In genomic region chr13:76918321-76918720, GRCm38 (mm10) we compare ENCODE assay signal across 13 mouse cellular contexts.
"Had no signal": no experiment of that assay in that cellular context is flagged by ENCODE, and none has a peak within 500 bp of the region (broad histone marks: within the 10 kb centered on the region; RNA-seq: fewer than 3 reads in every experiment).

No protein-coding gene starts in this region.

- H3K27me3 ChIP-seq: limb, embryonic 13.5 days; midbrain, embryonic 13.5 days; neural tube, embryonic 13.5 days had no signal

- H3K9me3 ChIP-seq: limb, embryonic 13.5 days; midbrain, embryonic 13.5 days; neural tube, embryonic 13.5 days had no signal

- H3K4me2 ChIP-seq: limb, embryonic 13.5 days; midbrain, embryonic 13.5 days; neural tube, embryonic 13.5 days had no signal

- H3K9ac ChIP-seq: limb, embryonic 13.5 days; liver, embryonic 14.5 days; midbrain, embryonic 13.5 days; neural tube, embryonic 13.5 days had no signal

- H3K36me3 ChIP-seq: limb, embryonic 13.5 days; midbrain, embryonic 13.5 days; neural tube, embryonic 13.5 days had no signal

- H3K27ac ChIP-seq: limb, embryonic 13.5 days; liver, embryonic 14.5 days; midbrain, embryonic 13.5 days; neural tube, embryonic 13.5 days had no signal

- H3K4me1 ChIP-seq: limb, embryonic 13.5 days; midbrain, embryonic 13.5 days; neural tube, embryonic 13.5 days had no signal

- H3K4me3 ChIP-seq: limb, embryonic 13.5 days; midbrain, embryonic 13.5 days; neural tube, embryonic 13.5 days had no signal

- DNase-seq: kidney, adult 11 months; kidney, adult 9 months; kidney, postnatal 14 days; layer of hippocampus, postnatal 36 days; left cerebral cortex, postnatal 4 days; lung, adult 18-20 months; right cerebral cortex, adult 18-20 months; right cerebral cortex, postnatal 25 days; thymus, postnatal 4 days had no signal

- ATAC-seq: midbrain, embryonic 13.5 days had no signal
